Mouse (Mus musculus) layer of hippocampus, adult 2 months (tissue): ENCODE measurements around the gene Igfals. TPM values are rescaled to one million over a fixed set of nuclear protein-coding genes. Genes with fewer than 3 reads are reported as not detected.
A peak's percentile ranks its signal among the peaks of the same experiment; 100 is the strongest.

Experiments
- DNase-seq, 2 experiments: peaks; one replicate each; pipeline ENCODE4 v3.0.0; 2022; ENCODE audit warnings: low spot score in 2 of 2
- H3K27ac ChIP-seq: fragments of 200-600 bp; 2 replicates; pipeline ENCODE4 v1.8.1; 2022
- H3K4me3 ChIP-seq: fragments of 200-600 bp; 2 replicates; pipeline ENCODE4 v1.8.1; 2022; ENCODE audit warnings: mild to moderate bottlenecking
- CTCF ChIP-seq: fragments of 200-600 bp; conservative IDR thresholded peaks from 2 replicates; pipeline ENCODE4 v1.8.1; 2022; ENCODE audit warnings: antibody characterized with exemption, mild to moderate bottlenecking, moderate library complexity
- total RNA-seq, 2 experiments: library from RNA; stranded (reverse); gene quantifications; 2 replicates each; pipeline ENCODE4 v1.2.3; 2021

The Igfals gene
- total RNA-seq, 2 experiments from 2014 or later = 0.34 TPM; not detected in 1

- no peak for TF ChIP-seq CTCF
- DNase-seq = no peak
- Histone ChIP-seq H3K27ac (peak overlapping the region; percentile 65; the same call in 1 of the 2 replicates), H3K4me3 (no peak overlapping the region)
These were observed 33.4 kb downstream of the Igfals start for GRCm38 (mm10) chr17:24899153-24899552.

- no peak for TF ChIP-seq CTCF
- no peak for DNase-seq
- Histone ChIP-seq H3K27ac (peak overlapping the region; percentile 65; the same call in 1 of the 2 replicates), H3K4me3 (no peak overlapping the region)
These were observed 34.2 kb downstream of the Igfals start for GRCm38 (mm10) chr17:24900014-24900413.

GRCm38 (mm10) chr17:24902124-24902523 lies 36.3 kb downstream of the Igfals start:
- H3K4me3 ChIP-seq = no peak overlapping the region
- peak overlapping the region; percentile 10; the same call in 1 of the 2 replicates for H3K27ac ChIP-seq
- TF ChIP-seq CTCF = no peak
- no peak for DNase-seq

- no peak for DNase-seq
- Histone ChIP-seq H3K4me3 (no peak overlapping the region), H3K27ac (peak overlapping the region; percentile 53)
- TF ChIP-seq CTCF = peak; percentile 71
These were observed 37.1 kb downstream of the Igfals start for GRCm38 (mm10) chr17:24902671-24903474.

- H3K27ac ChIP-seq = peak overlapping the region; percentile 79; the same call in 1 of the 2 replicates
These were observed 38.0 kb downstream of the Igfals start for GRCm38 (mm10) chr17:24903767-24904166.

GRCm38 (mm10) chr17:24907591-24907990 lies 41.8 kb downstream of the Igfals start:
- TF ChIP-seq CTCF = no peak
- no peak overlapping the region for H3K4me3 ChIP-seq

More at GRCm38 (mm10) chr17:24903767-24904166, 38.0 kb downstream of the Igfals start:
- no peak for DNase-seq
- H3K4me3 ChIP-seq = no peak overlapping the region
- no peak for TF ChIP-seq CTCF

GRCm38 (mm10) chr17:24913984-24914383 lies 48.2 kb downstream of the Igfals start:
- H3K4me3 ChIP-seq = no peak overlapping the region
- no peak for DNase-seq
- TF ChIP-seq CTCF = no peak
- H3K27ac ChIP-seq = no peak overlapping the region

More at GRCm38 (mm10) chr17:24907591-24907990, 41.8 kb downstream of the Igfals start:
- DNase-seq = no peak
- H3K27ac ChIP-seq = 0 out of 2 replicates have a peak overlapping the region, but pooled peaks have one; percentile 12

GRCm38 (mm10) chr17:24923246-24923645 lies 57.4 kb downstream of the Igfals start:
- DNase-seq = no peak
- TF ChIP-seq CTCF = no peak
- Histone ChIP-seq H3K4me3 (no peak overlapping the region), H3K27ac (no peak overlapping the region)

GRCm38 (mm10) chr17:24929506-24929905 lies 63.7 kb downstream of the Igfals start:
- DNase-seq = no peak
- no peak overlapping the region for H3K4me3 ChIP-seq
- no peak overlapping the region for H3K27ac ChIP-seq
- no peak for TF ChIP-seq CTCF

Other genes starting within 250 kb of the Igfals start
- 100 to 1,000 TPM; 192 to 223 TPM for gene Tsc2, start 233.4 kb upstream of the Igfals start, total RNA-seq
- 1 to 10 TPM; 6.2 to 6.8 TPM for gene Nthl1, start 233.3 kb upstream of the Igfals start, total RNA-seq
- 10 to 100 TPM; 41.9 to 44.1 TPM for gene Slc9a3r2, start 215.7 kb upstream of the Igfals start, total RNA-seq
- 1 to 10 TPM; 2.0 to 2.3 TPM for gene Npw, start 207.5 kb upstream of the Igfals start, total RNA-seq
- gene Zfp598, start 196.3 kb upstream of the Igfals start, total RNA-seq = 10 to 100 TPM; 36.6 to 43.9 TPM
- gene Syngr3, start 176.0 kb upstream of the Igfals start, total RNA-seq = 100 to 1,000 TPM; 146 to 155 TPM
- 10 to 100 TPM; 22.3 to 22.4 TPM for gene Gfer, start 169.8 kb upstream of the Igfals start, total RNA-seq
- 1 to 10 TPM; 3.3 to 3.4 TPM for gene Noxo1, start 169.8 kb upstream of the Igfals start, total RNA-seq
- 10 to 100 TPM; 30.9 to 32.8 TPM for gene Tbl3, start 158.3 kb upstream of the Igfals start, total RNA-seq
- gene Rnf151, start 147.9 kb upstream of the Igfals start, total RNA-seq = under 1 TPM in 1 of 2 experiments, not detected in 1; 0.56 TPM
- 100 to 1,000 TPM; 302 to 315 TPM for gene Rps2, start 147.9 kb upstream of the Igfals start, total RNA-seq
- gene Ndufb10, start 141.5 kb upstream of the Igfals start, total RNA-seq = 100 to 1,000 TPM; 210 to 227 TPM
- under 1 TPM; 0.38 to 0.61 TPM for gene Rpl3l, start 138.2 kb upstream of the Igfals start, total RNA-seq
- gene Msrb1, start 129.4 kb upstream of the Igfals start, total RNA-seq = 10 to 100 TPM; 32.0 to 40.8 TPM
- gene Hs3st6, start 113.0 kb upstream of the Igfals start, total RNA-seq = not detected
- gene Meiob, start 61.7 kb upstream of the Igfals start, total RNA-seq = not detected
- 100 to 1,000 TPM; 135 to 137 TPM for gene Hagh, start 25.9 kb upstream of the Igfals start, total RNA-seq
- gene Fahd1, start 15.6 kb upstream of the Igfals start, total RNA-seq = 10 to 100 TPM; 21.1 to 22.4 TPM
- gene Nubp2, start 20.4 kb downstream of the Igfals start, total RNA-seq = 10 to 100 TPM; 34.3 to 35.8 TPM
- 10 to 100 TPM; 43.6 to 45.0 TPM for gene Spsb3, start 20.6 kb downstream of the Igfals start, total RNA-seq
- gene Eme2, start 29.1 kb downstream of the Igfals start, total RNA-seq = 10 to 100 TPM; 66.9 to 72.7 TPM
- gene Mrps34, start 29.1 kb downstream of the Igfals start, total RNA-seq = 10 to 100 TPM; 80.4 to 85.1 TPM
- 10 to 100 TPM; 60.1 to 63.7 TPM for gene Nme3, start 30.5 kb downstream of the Igfals start, total RNA-seq
- 100 to 1,000 TPM; 409 to 411 TPM for gene Mapk8ip3, start 71.0 kb downstream of the Igfals start, total RNA-seq
- gene Jpt2, start 94.7 kb downstream of the Igfals start, total RNA-seq = 1 to 10 TPM; 4.4 to 6.1 TPM
- 10 to 100 TPM; 25.2 to 30.7 TPM for gene Cramp1l, start 149.8 kb downstream of the Igfals start, total RNA-seq
- gene Ift140, start 150.1 kb downstream of the Igfals start, total RNA-seq = 10 to 100 TPM; 23.5 to 25.0 TPM
- 1 to 10 TPM; 8.2 to 8.8 TPM for gene Tmem204, start 217.6 kb downstream of the Igfals start, total RNA-seq
- 10 to 100 TPM; 36.9 to 42.8 TPM for gene Telo2, start 250.0 kb downstream of the Igfals start, total RNA-seq